Mouse (Mus musculus) midbrain, embryonic 11.5 days (tissue): ENCODE measurements around the gene Psen2. TPM values are rescaled to one million over a fixed set of nuclear protein-coding genes. Genes with fewer than 3 reads are reported as not detected.

Experiments
- ATAC-seq: fragments of 200-750 bp; cut with Nextera tagmentation; 2 replicates; pipeline ENCODE4 v1.8.0; 2017; ENCODE audit warnings: moderate TSS enrichment, moderate library complexity; ENCODE audit not compliant: low FRiP score
- DNase-seq: peaks from one replicate; pipeline ENCODE4 v3.0.0; 2015; ENCODE audit warnings: low spot score; ENCODE audit errors: missing footprints
- H3K27ac ChIP-seq: fragments of 300-500 bp; sonication (generic); 2 replicates; pipeline ENCODE4 v1.5.1; 2014; ENCODE audit warnings: low read depth, low read length
- H3K27me3 ChIP-seq: fragments of 300-500 bp; sonication (generic); 2 replicates; pipeline ENCODE4 v1.6.1; 2014; ENCODE audit warnings: mild to moderate bottlenecking, low read length, moderate library complexity, mixed read lengths; ENCODE audit not compliant: control insufficient read depth, insufficient read depth
- H3K36me3 ChIP-seq: fragments of 300-500 bp; sonication (generic); 2 replicates; pipeline ENCODE4 v1.6.1; 2014; ENCODE audit warnings: mild to moderate bottlenecking, low read length, moderate library complexity, mixed read lengths; ENCODE audit not compliant: control insufficient read depth, insufficient read depth
- H3K4me1 ChIP-seq: fragments of 300-500 bp; sonication (generic); 2 replicates; pipeline ENCODE4 v1.6.1; 2014; ENCODE audit warnings: low read length; ENCODE audit not compliant: control insufficient read depth, insufficient read depth
- H3K4me2 ChIP-seq: fragments of 300-500 bp; sonication (generic); 2 replicates; pipeline ENCODE4 v1.6.1; 2014; ENCODE audit warnings: mild to moderate bottlenecking, moderate library complexity
- H3K4me3 ChIP-seq: fragments of 300-500 bp; sonication (generic); 2 replicates; pipeline ENCODE4 v1.5.1; 2014; ENCODE audit warnings: low read depth, low read length
- H3K9ac ChIP-seq: fragments of 300-500 bp; sonication (generic); 2 replicates; pipeline ENCODE4 v1.6.1; 2014; ENCODE audit warnings: low read length
- H3K9me3 ChIP-seq: fragments of 300-500 bp; sonication (generic); 2 replicates; pipeline ENCODE4 v1.6.1; 2016; ENCODE audit warnings: low read length; ENCODE audit not compliant: control insufficient read depth
- WGBS: fragments of 180-500 bp; shearing (Covaris S2); extraction: QIAGEN DNeasy Blood & Tissue Kit; methylation state at CpG from one replicate; pipeline ENCODE4 v1.1.7; 2014; 5-methylcytosine and 5-hydroxymethylcytosine counted together
- polyA plus RNA-seq: library from polyadenylated mRNA; unstranded; fragments of >200 nt; fragmentation: Nextera tagmentation; extraction: Ambion mirVana; gene quantifications from 2 replicates; pipeline ENCODE4 v1.2.1, GENCODE M21; 2014

Psen2 gene
- polyA plus RNA-seq, 1 experiment from 2014 or later, result 5.4 TPM

- H3K9ac ChIP-seq, result no peak overlapping the region
- WGBS, result 20% methylated on average over 16 of the region's 16 CpGs
- no peaks in the 10 kb centered on the region for H3K27me3 ChIP-seq
- H3K4me1 ChIP-seq, result peaks cover 10% of the 10 kb centered on the region
- no peak overlapping the region for H3K4me3 ChIP-seq
- no peak overlapping the region for H3K27ac ChIP-seq
- no peaks in the 10 kb centered on the region for H3K9me3 ChIP-seq
- no peak overlapping the region; the same call in 1 of the 2 replicates for H3K4me2 ChIP-seq
- ATAC-seq, result peak; percentile 63
- peak; percentile 91 for DNase-seq
- H3K36me3 ChIP-seq, result no peaks in the 10 kb centered on the region
Observed at GRCm38 (mm10) chr1:180283813-180284768, 20.9 kb upstream of the Psen2 start.

DNA sequence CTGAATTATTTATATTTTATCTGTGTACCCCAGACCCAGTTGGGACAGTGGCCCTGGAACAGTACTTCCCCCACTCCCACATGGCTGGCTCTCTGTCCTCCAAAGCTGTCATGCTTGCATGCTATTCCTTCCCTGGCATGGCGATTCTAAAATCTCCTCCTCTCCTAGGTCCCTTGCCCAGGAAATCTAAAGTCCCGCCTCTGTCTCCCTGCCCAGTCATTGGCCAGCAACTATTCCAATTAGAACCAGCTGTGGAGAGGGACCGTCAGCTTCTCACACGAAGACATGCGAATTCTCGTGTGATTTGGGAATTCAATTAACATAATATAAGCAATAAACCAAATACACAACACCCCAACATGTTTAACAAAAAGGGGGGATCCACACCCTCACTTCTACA lies 19.3 kb upstream of the Psen2 start:
- Histone ChIP-seq H3K4me2 (no peak overlapping the region), H3K9me3 (no peaks in the 10 kb centered on the region), H3K4me3 (no peak overlapping the region), H3K27me3 (no peaks in the 10 kb centered on the region), H3K27ac (no peak overlapping the region), H3K36me3 (no peaks in the 10 kb centered on the region), H3K9ac (no peak overlapping the region), H3K4me1 (peaks cover 10% of the 10 kb centered on the region)
- WGBS, result 62% methylated on average over 6 of the region's 6 CpGs
- DNase-seq, result no peak
- ATAC-seq, result no peak

- DNase-seq, result no peak
- 57% methylated on average over 7 of the region's 7 CpGs for WGBS
- no peaks in the 10 kb centered on the region for H3K9me3 ChIP-seq
- H3K4me2 ChIP-seq, result no peak overlapping the region
- peaks cover 10% of the 10 kb centered on the region for H3K4me1 ChIP-seq
- no peak overlapping the region for H3K4me3 ChIP-seq
- ATAC-seq, result no peak
- H3K36me3 ChIP-seq, result no peaks in the 10 kb centered on the region
- H3K9ac ChIP-seq, result no peak overlapping the region
- no peaks in the 10 kb centered on the region for H3K27me3 ChIP-seq
- no peak overlapping the region for H3K27ac ChIP-seq
Observed at GRCm38 (mm10) chr1:180279648-180280047, 16.4 kb upstream of the Psen2 start.

DNA sequence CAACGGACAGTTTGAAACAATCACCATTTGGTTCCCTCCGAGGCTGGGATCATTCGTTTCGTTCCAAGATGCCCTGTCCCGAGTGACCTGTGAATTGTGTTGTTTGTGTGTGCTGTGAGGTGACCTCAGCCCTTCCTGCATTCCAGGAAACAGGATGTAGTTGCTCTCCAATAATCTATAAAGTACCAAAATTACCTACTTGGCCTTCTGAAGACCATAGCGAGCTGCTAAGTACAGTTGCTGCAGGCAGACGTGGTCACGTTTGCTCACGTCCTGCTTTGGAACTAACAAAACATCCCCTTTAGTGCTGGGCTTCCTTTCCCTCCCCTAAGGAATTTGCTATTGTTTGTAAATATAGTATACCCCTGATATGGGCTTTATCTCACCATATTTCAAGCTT lies 14.3 kb upstream of the Psen2 start:
- no peaks in the 10 kb centered on the region for H3K4me1 ChIP-seq
- ATAC-seq (no peak), DNase-seq (no peak)
- WGBS, result 83% methylated on average over 9 of the region's 9 CpGs
- H3K4me2 ChIP-seq, result no peak overlapping the region
- no peak overlapping the region for H3K27ac ChIP-seq
- no peak overlapping the region for H3K4me3 ChIP-seq
- no peaks in the 10 kb centered on the region for H3K27me3 ChIP-seq
- H3K9me3 ChIP-seq, result no peaks in the 10 kb centered on the region
- no peak overlapping the region for H3K9ac ChIP-seq
- H3K36me3 ChIP-seq, result no peaks in the 10 kb centered on the region

GRCm38 (mm10) chr1:180274725-180275308 lies 11.6 kb upstream of the Psen2 start:
- WGBS, result 90% methylated on average over 10 of the region's 10 CpGs
- Histone ChIP-seq H3K4me1 (no peaks in the 10 kb centered on the region), H3K9me3 (no peaks in the 10 kb centered on the region), H3K36me3 (no peaks in the 10 kb centered on the region), H3K4me3 (no peak overlapping the region), H3K27me3 (no peaks in the 10 kb centered on the region), H3K4me2 (no peak overlapping the region), H3K9ac (no peak overlapping the region), H3K27ac (no peak overlapping the region)
- ATAC-seq, result no peak
- no peak for DNase-seq

GRCm38 (mm10) chr1:180269033-180269432 lies 5.8 kb upstream of the Psen2 start:
- no peak overlapping the region for H3K27ac ChIP-seq
- H3K4me3 ChIP-seq, result no peak overlapping the region
- no peak overlapping the region for H3K4me2 ChIP-seq
- no peak overlapping the region for H3K9ac ChIP-seq
- WGBS, result 94% methylated on average over 2 of the region's 2 CpGs
- ATAC-seq (no peak), DNase-seq (no peak)
- no peaks in the 10 kb centered on the region for H3K27me3 ChIP-seq
- H3K9me3 ChIP-seq, result no peaks in the 10 kb centered on the region
- no peaks in the 10 kb centered on the region for H3K4me1 ChIP-seq
- H3K36me3 ChIP-seq, result no peaks in the 10 kb centered on the region

GRCm38 (mm10) chr1:180268249-180269031 lies 5.2 kb upstream of the Psen2 start:
- Histone ChIP-seq H3K27ac (no peak overlapping the region), H3K9me3 (no peaks in the 10 kb centered on the region), H3K4me1 (no peaks in the 10 kb centered on the region), H3K9ac (no peak overlapping the region), H3K4me3 (no peak overlapping the region), H3K4me2 (no peak overlapping the region), H3K36me3 (no peaks in the 10 kb centered on the region), H3K27me3 (no peaks in the 10 kb centered on the region)
- WGBS, result 17% methylated on average over 12 of the region's 12 CpGs
- peak; percentile 99 for DNase-seq
- ATAC-seq, result peak; percentile 75; the same call in 1 of the 2 replicates

GRCm38 (mm10) chr1:180267151-180267550 lies 3.9 kb upstream of the Psen2 start:
- Histone ChIP-seq H3K9ac (no peak overlapping the region), H3K4me2 (no peak overlapping the region), H3K27ac (no peak overlapping the region), H3K36me3 (no peaks in the 10 kb centered on the region), H3K4me3 (no peak overlapping the region), H3K4me1 (no peaks in the 10 kb centered on the region), H3K27me3 (no peaks in the 10 kb centered on the region), H3K9me3 (no peaks in the 10 kb centered on the region)
- 78% methylated on average over 10 of the region's 10 CpGs for WGBS
- DNase-seq (peak; percentile 77), ATAC-seq (no peak)
